Mouse (Mus musculus) megakaryocyte progenitor cell, adult 5-6 weeks (primary cell): Measurements from ENCODE around the gene Rab23. TPM values are rescaled to one million over a fixed set of nuclear protein-coding genes. Genes with fewer than 3 reads are reported as not detected.
"Not testable (repeated sequence)": the region's sequence is repeated elsewhere in the genome, so short reads cannot be mapped to it uniquely, and the experiment has no call there.

Source experiments
- ATAC-seq: replicated peaks from 2 replicates; pipeline ENCODE4 v1.8.0; 2016; ENCODE audit warnings: mild to moderate bottlenecking, moderate TSS enrichment, inconsistent platforms; ENCODE audit not compliant: poor library complexity
- total RNA-seq, 2 experiments: library from RNA; stranded (forward) in 1 of 2; stranded (reverse) in 1 of 2; fragments of 157-497, 149-512 nt in 1 of 2; fragments of 200-1000 nt in 1 of 2; gene quantifications; 2 replicates each; pipeline versions ENCODE4 v1.2.3 to v1.2.4; 2015 to 2017

Rab23 gene
- total RNA-seq, 2 experiments from 2014 or later: 1.1 to 7.1 TPM

GRCm38 (mm10) chr1:33725086-33725485 is 5.4 kb downstream of the Rab23 start:
- no peak for ATAC-seq

- peak; percentile 65 for ATAC-seq
Measured at GRCm38 (mm10) chr1:33733044-33733443, 13.4 kb downstream of the Rab23 start.

- ATAC-seq: no peak
Measured at GRCm38 (mm10) chr1:33734001-33734685, 14.5 kb downstream of the Rab23 start.

GRCm38 (mm10) chr1:33738281-33738680 is 18.6 kb downstream of the Rab23 start:
- peak; percentile 47 for ATAC-seq

GRCm38 (mm10) chr1:33738681-33739278 is 19.1 kb downstream of the Rab23 start:
- peak; percentile 58 for ATAC-seq

GRCm38 (mm10) chr1:33739302-33739701 is 19.6 kb downstream of the Rab23 start:
- peak; percentile 79 for ATAC-seq

GRCm38 (mm10) chr1:33742903-33743302 is 23.2 kb downstream of the Rab23 start:
- ATAC-seq: peak; percentile 55

GRCm38 (mm10) chr1:33744815-33745214 is 25.1 kb downstream of the Rab23 start:
- not testable (repeated sequence) for ATAC-seq

GRCm38 (mm10) chr1:33745901-33746300 is 26.2 kb downstream of the Rab23 start:
- ATAC-seq: no peak

GRCm38 (mm10) chr1:33749109-33749508 is 29.4 kb downstream of the Rab23 start:
- no peak for ATAC-seq

GRCm38 (mm10) chr1:33749709-33750108 is 30.0 kb downstream of the Rab23 start:
- not testable (repeated sequence) for ATAC-seq

- no peak for ATAC-seq
Measured at GRCm38 (mm10) chr1:33751283-33751682, 31.6 kb downstream of the Rab23 start.

- ATAC-seq: no peak
Measured at GRCm38 (mm10) chr1:33754089-33754488, 34.4 kb downstream of the Rab23 start.

- ATAC-seq: peak; percentile 43
Measured at GRCm38 (mm10) chr1:33754965-33755735, 35.5 kb downstream of the Rab23 start.

GRCm38 (mm10) chr1:33755799-33756198 is 36.1 kb downstream of the Rab23 start:
- ATAC-seq: no peak

- peak; percentile 26 for ATAC-seq
Measured at GRCm38 (mm10) chr1:33756258-33757032, 36.8 kb downstream of the Rab23 start.

- ATAC-seq: no peak
Measured at GRCm38 (mm10) chr1:33757033-33757413, 37.3 kb downstream of the Rab23 start.

- ATAC-seq: peak; percentile 60
Measured at GRCm38 (mm10) chr1:33757491-33758041, 37.9 kb downstream of the Rab23 start, which contains the start of gene Bag2. Gene Bag2, minus strand, starts transcription at chr1:33757795.

- peak; percentile 49 for ATAC-seq
Measured at GRCm38 (mm10) chr1:33758488-33758887, 38.8 kb downstream of the Rab23 start.

GRCm38 (mm10) chr1:33763826-33764225 is 44.1 kb downstream of the Rab23 start:
- ATAC-seq: no peak
